9 mouse cellular contexts compared by ENCODE assay signal in genomic region chr19:46321101-46321943, GRCm38 (mm10). TPM values are rescaled to one million over a fixed set of nuclear protein-coding genes. Genes with fewer than 3 reads are reported as not detected.
DNase-seq lines count a peak whose midpoint lies in the region; ATAC-seq and TF ChIP-seq lines count a peak whose summit lies in the region.
"Had no signal": no experiment of that assay in that cellular context is flagged by ENCODE, and none has a peak within 500 bp of the region (broad histone marks: within the 10 kb centered on the region; RNA-seq: fewer than 3 reads in every experiment).

No protein-coding gene starts in this region.

- peak; percentile 14; the same call in 1 of the 2 replicates for ATAC-seq in intestine, embryonic 14.5 days (replicated peaks; ENCODE audit: low FRiP score, low TSS enrichment, low read depth)
- ATAC-seq in intestine, postnatal 0 days, result no peak
- ATAC-seq in stomach, embryonic 15.5 days (ENCODE audit: insufficient read depth, low FRiP score, low read depth), result peak; percentile 32; the same call in 1 of the 2 replicates
- no peak for ATAC-seq in heart, embryonic 12.5 days (ENCODE audit: insufficient number of reproducible peaks, low FRiP score)
- ATAC-seq in kidney, embryonic 15.5 days (replicated peaks; ENCODE audit: low FRiP score), result no peak

- H3K27me3 ChIP-seq in intestine, embryonic 14.5 days (replicated peaks; ENCODE audit: control insufficient read depth, insufficient read depth, low read length), result peaks cover 68% of the 10 kb centered on the region
- H3K27me3 ChIP-seq in intestine, postnatal 0 days (replicated peaks; ENCODE audit: control insufficient read depth, insufficient read depth, low read length), result peaks cover 78% of the 10 kb centered on the region
- H3K27me3 ChIP-seq in stomach, embryonic 15.5 days (replicated peaks), result peaks cover 75% of the 10 kb centered on the region
- H3K27me3 ChIP-seq in heart, embryonic 12.5 days (replicated peaks), result peaks cover 100% of the 10 kb centered on the region
- peaks cover 100% of the 10 kb centered on the region for H3K27me3 ChIP-seq in kidney, embryonic 15.5 days

- H3K9me3 ChIP-seq in intestine, embryonic 14.5 days (ENCODE audit: control insufficient read depth, low read length), result no peaks in the 10 kb centered on the region
- no peaks in the 10 kb centered on the region for H3K9me3 ChIP-seq in intestine, postnatal 0 days (ENCODE audit: control insufficient read depth)
- no peaks in the 10 kb centered on the region for H3K9me3 ChIP-seq in stomach, embryonic 15.5 days
- H3K9me3 ChIP-seq in heart, embryonic 12.5 days (replicated peaks), result no peaks in the 10 kb centered on the region
- H3K9me3 ChIP-seq in kidney, embryonic 15.5 days (replicated peaks), result no peaks in the 10 kb centered on the region
- H3K9me3 ChIP-seq: limb, embryonic 15.5 days had no signal

- DNase-seq in intestine, embryonic 14.5 days (ENCODE audit: low spot score), result peak; percentile 70
- DNase-seq in MN1 (ENCODE audit: low spot score), result peak; percentile 78
- peak; percentile 55 for DNase-seq in embryo, embryonic 9.5 days (ENCODE audit: extremely low spot score)
- DNase-seq in layer of hippocampus, adult 9-11 months, result peak; percentile 77

- TF ChIP-seq CTCF in intestine, postnatal 0 days (IDR thresholded peaks at IDR 0.05; ENCODE audit: low read depth), result no peak

- H3K4me2 ChIP-seq in intestine, embryonic 14.5 days (ENCODE audit: low read length), result no peak overlapping the region
- H3K4me2 ChIP-seq in intestine, postnatal 0 days (replicated peaks; ENCODE audit: low read depth), result no peak overlapping the region
- H3K4me2 ChIP-seq in stomach, embryonic 15.5 days, result no peak overlapping the region
- H3K4me2 ChIP-seq in heart, embryonic 12.5 days, result no peak overlapping the region
- H3K4me2 ChIP-seq in kidney, embryonic 15.5 days, result no peak overlapping the region
- H3K4me2 ChIP-seq: limb, embryonic 15.5 days had no signal

- 26% methylated on average over 6 of the region's 6 CpGs for WGBS in intestine, embryonic 14.5 days
- 35% methylated on average over 6 of the region's 6 CpGs for WGBS in intestine, postnatal 0 days
- WGBS in stomach, embryonic 15.5 days, result 33% methylated on average over 6 of the region's 6 CpGs
- 30% methylated on average over 6 of the region's 6 CpGs for WGBS in heart, embryonic 12.5 days
- WGBS in kidney, embryonic 15.5 days, result 31% methylated on average over 6 of the region's 6 CpGs

- H3K27ac ChIP-seq in intestine, embryonic 14.5 days (ENCODE audit: low read depth), result 0 out of 2 replicates have a peak overlapping the region, but pooled peaks have one; percentile 0
- H3K27ac ChIP-seq in intestine, postnatal 0 days (ENCODE audit: low read depth, low read length), result no peak overlapping the region
- H3K27ac ChIP-seq in stomach, embryonic 15.5 days, result peak overlapping the region; percentile 32; the same call in 1 of the 2 replicates
- no peak overlapping the region for H3K27ac ChIP-seq in heart, embryonic 12.5 days (ENCODE audit: poor library complexity, severe bottlenecking)
- no peak overlapping the region for H3K27ac ChIP-seq in kidney, embryonic 15.5 days
- H3K27ac ChIP-seq: limb, embryonic 15.5 days had no signal

- H3K4me1 ChIP-seq in intestine, embryonic 14.5 days (replicated peaks; ENCODE audit: control insufficient read depth, insufficient read depth, low read length), result peaks cover 38% of the 10 kb centered on the region
- 0 out of 2 replicates have a peak, but pooled peaks cover 3% of the 10 kb centered on the region for H3K4me1 ChIP-seq in intestine, postnatal 0 days (replicated peaks; ENCODE audit: control insufficient read depth, insufficient read depth, low read length)
- peaks cover 42% of the 10 kb centered on the region for H3K4me1 ChIP-seq in stomach, embryonic 15.5 days
- peaks cover 27% of the 10 kb centered on the region for H3K4me1 ChIP-seq in heart, embryonic 12.5 days (replicated peaks)
- H3K4me1 ChIP-seq in kidney, embryonic 15.5 days, result peaks cover 34% of the 10 kb centered on the region

- no peaks in the 10 kb centered on the region for H3K36me3 ChIP-seq in intestine, embryonic 14.5 days (ENCODE audit: control insufficient read depth, insufficient read depth, low read length)
- H3K36me3 ChIP-seq in intestine, postnatal 0 days (ENCODE audit: control insufficient read depth, insufficient read depth), result no peaks in the 10 kb centered on the region
- no peaks in the 10 kb centered on the region for H3K36me3 ChIP-seq in stomach, embryonic 15.5 days
- no peaks in the 10 kb centered on the region for H3K36me3 ChIP-seq in heart, embryonic 12.5 days
- no peaks in the 10 kb centered on the region for H3K36me3 ChIP-seq in kidney, embryonic 15.5 days
- H3K36me3 ChIP-seq: limb, embryonic 15.5 days had no signal

- no peak overlapping the region for H3K9ac ChIP-seq in intestine, embryonic 14.5 days (ENCODE audit: low read length)
- H3K9ac ChIP-seq in intestine, postnatal 0 days (ENCODE audit: low read depth, low read length), result no peak overlapping the region
- no peak overlapping the region for H3K9ac ChIP-seq in stomach, embryonic 15.5 days
- no peak overlapping the region for H3K9ac ChIP-seq in heart, embryonic 12.5 days
- H3K9ac ChIP-seq in kidney, embryonic 15.5 days, result no peak overlapping the region
- H3K9ac ChIP-seq: limb, embryonic 15.5 days had no signal

- H3K4me3 ChIP-seq in intestine, embryonic 14.5 days (ENCODE audit: low read depth, low read length), result no peak overlapping the region
- no peak overlapping the region for H3K4me3 ChIP-seq in intestine, postnatal 0 days (ENCODE audit: low read depth, low read length)
- H3K4me3 ChIP-seq in stomach, embryonic 15.5 days (replicated peaks), result no peak overlapping the region
- H3K4me3 ChIP-seq in heart, embryonic 12.5 days, result no peak overlapping the region
- H3K4me3 ChIP-seq in kidney, embryonic 15.5 days (replicated peaks), result no peak overlapping the region
- H3K4me3 ChIP-seq: limb, embryonic 15.5 days had no signal

RNA-seq across cellular contexts. Expression of gene Psd, which starts 5.6 kb away (rescaled TPM):
- polyA plus RNA-seq in intestine, embryonic 14.5 days (2014; fragmentation: Nextera tagmentation; extraction: Ambion mirVana), result 36.4 and 43.9 TPM in 2 replicates
- 27.1 and 30.1 TPM in 2 replicates for polyA plus RNA-seq in intestine, postnatal 0 days (2015; fragmentation: Nextera tagmentation; extraction: Ambion mirVana)
- 52.9 and 54.7 TPM in 2 replicates for polyA plus RNA-seq in stomach, embryonic 15.5 days (2015; fragmentation: Nextera tagmentation; extraction: Ambion mirVana)
- 12.0 and 13.4 TPM in 2 replicates for polyA plus RNA-seq in heart, embryonic 12.5 days (2016; fragmentation: Nextera tagmentation; extraction: Ambion mirVana)
- polyA plus RNA-seq in kidney, embryonic 15.5 days (2015; fragmentation: Nextera tagmentation; extraction: Ambion mirVana), result 3.9 and 7.2 TPM in 2 replicates

RNA-seq across cellular contexts. Expression of gene Fbxl15, which starts 6.7 kb away (rescaled TPM):
- polyA plus RNA-seq in intestine, embryonic 14.5 days (2014; fragmentation: Nextera tagmentation; extraction: Ambion mirVana), result 17.5 and 17.7 TPM in 2 replicates
- polyA plus RNA-seq in intestine, postnatal 0 days (2015; fragmentation: Nextera tagmentation; extraction: Ambion mirVana), result 22.0 and 25.3 TPM in 2 replicates
- 16.7 TPM in 2 replicates for polyA plus RNA-seq in stomach, embryonic 15.5 days (2015; fragmentation: Nextera tagmentation; extraction: Ambion mirVana)
- 9.9 and 10.0 TPM in 2 replicates for polyA plus RNA-seq in heart, embryonic 12.5 days (2016; fragmentation: Nextera tagmentation; extraction: Ambion mirVana)
- polyA plus RNA-seq in kidney, embryonic 15.5 days (2015; fragmentation: Nextera tagmentation; extraction: Ambion mirVana), result 18.2 and 20.1 TPM in 2 replicates

RNA-seq across cellular contexts. Expression of gene Cuedc2, which starts 17.2 kb away (rescaled TPM):
- 154 and 176 TPM in 2 replicates for polyA plus RNA-seq in intestine, embryonic 14.5 days (2014; fragmentation: Nextera tagmentation; extraction: Ambion mirVana)
- polyA plus RNA-seq in intestine, postnatal 0 days (2015; fragmentation: Nextera tagmentation; extraction: Ambion mirVana), result 78.8 and 80.0 TPM in 2 replicates
- polyA plus RNA-seq in stomach, embryonic 15.5 days (2015; fragmentation: Nextera tagmentation; extraction: Ambion mirVana), result 134 and 137 TPM in 2 replicates
- 97.7 and 116 TPM in 2 replicates for polyA plus RNA-seq in heart, embryonic 12.5 days (2016; fragmentation: Nextera tagmentation; extraction: Ambion mirVana)
- polyA plus RNA-seq in kidney, embryonic 15.5 days (2015; fragmentation: Nextera tagmentation; extraction: Ambion mirVana), result 158 and 177 TPM in 2 replicates

RNA-seq across cellular contexts. Expression of gene Nfkb2, which starts 17.2 kb away (rescaled TPM):
- polyA plus RNA-seq in intestine, embryonic 14.5 days (2014; fragmentation: Nextera tagmentation; extraction: Ambion mirVana), result 7.9 and 9.2 TPM in 2 replicates
- 6.1 and 6.7 TPM in 2 replicates for polyA plus RNA-seq in intestine, postnatal 0 days (2015; fragmentation: Nextera tagmentation; extraction: Ambion mirVana)
- 10.6 TPM in 2 replicates for polyA plus RNA-seq in stomach, embryonic 15.5 days (2015; fragmentation: Nextera tagmentation; extraction: Ambion mirVana)
- 7.2 and 7.6 TPM in 2 replicates for polyA plus RNA-seq in heart, embryonic 12.5 days (2016; fragmentation: Nextera tagmentation; extraction: Ambion mirVana)
- polyA plus RNA-seq in kidney, embryonic 15.5 days (2015; fragmentation: Nextera tagmentation; extraction: Ambion mirVana), result 8.3 and 9.8 TPM in 2 replicates

RNA-seq across cellular contexts. Expression of gene Mfsd13a, which starts 19.6 kb away (rescaled TPM):
- polyA plus RNA-seq in intestine, embryonic 14.5 days (2014; fragmentation: Nextera tagmentation; extraction: Ambion mirVana), result 12.3 and 12.7 TPM in 2 replicates
- polyA plus RNA-seq in intestine, postnatal 0 days (2015; fragmentation: Nextera tagmentation; extraction: Ambion mirVana), result 11.8 and 12.7 TPM in 2 replicates
- polyA plus RNA-seq in stomach, embryonic 15.5 days (2015; fragmentation: Nextera tagmentation; extraction: Ambion mirVana), result 11.9 and 12.9 TPM in 2 replicates
- 4.3 and 4.4 TPM in 2 replicates for polyA plus RNA-seq in heart, embryonic 12.5 days (2016; fragmentation: Nextera tagmentation; extraction: Ambion mirVana)
- polyA plus RNA-seq in kidney, embryonic 15.5 days (2015; fragmentation: Nextera tagmentation; extraction: Ambion mirVana), result 12.5 and 15.0 TPM in 2 replicates

Comparison
In these comparisons a context has a peak if more than half of its experiments do, and no peak if none do; other contexts are left out.
1. ATAC-seq: peak in intestine, embryonic 14.5 days (single experiment) and stomach, embryonic 15.5 days (single experiment); none in intestine, postnatal 0 days (single experiment), heart, embryonic 12.5 days (single experiment) and kidney, embryonic 15.5 days (single experiment).
2. H3K27ac ChIP-seq: peak in intestine, embryonic 14.5 days (single experiment) and stomach, embryonic 15.5 days (single experiment); none in intestine, postnatal 0 days (single experiment), heart, embryonic 12.5 days (single experiment) and kidney, embryonic 15.5 days (single experiment).
3. Peak in every context shown above with its lines, with median percentiles within 50 percentile points of each other: DNase-seq.